Mouse (Mus musculus) megakaryocyte progenitor cell, adult 5-6 weeks (primary cell): ENCODE measurements around the gene Stt3a. TPM values are rescaled to one million over a fixed set of nuclear protein-coding genes. Genes with fewer than 3 reads are reported as not detected.
A peak's percentile ranks its signal among the peaks of the same experiment; 100 is the strongest.

Experiments used
- ATAC-seq: replicated peaks from 2 replicates; pipeline ENCODE4 v1.8.0; 2016; ENCODE audit warnings: mild to moderate bottlenecking, moderate TSS enrichment, inconsistent platforms; ENCODE audit not compliant: poor library complexity
- total RNA-seq, 2 experiments: library from RNA; stranded (forward) in 1 of 2; stranded (reverse) in 1 of 2; fragments of 157-497, 149-512 nt in 1 of 2; fragments of 200-1000 nt in 1 of 2; gene quantifications; 2 replicates each; pipeline versions ENCODE4 v1.2.3 to v1.2.4; 2015 to 2017

The Stt3a gene
- total RNA-seq (2015) (374 and 460 TPM in 2 replicates), total RNA-seq (2017) (885 and 971 TPM in 2 replicates)

DNA sequence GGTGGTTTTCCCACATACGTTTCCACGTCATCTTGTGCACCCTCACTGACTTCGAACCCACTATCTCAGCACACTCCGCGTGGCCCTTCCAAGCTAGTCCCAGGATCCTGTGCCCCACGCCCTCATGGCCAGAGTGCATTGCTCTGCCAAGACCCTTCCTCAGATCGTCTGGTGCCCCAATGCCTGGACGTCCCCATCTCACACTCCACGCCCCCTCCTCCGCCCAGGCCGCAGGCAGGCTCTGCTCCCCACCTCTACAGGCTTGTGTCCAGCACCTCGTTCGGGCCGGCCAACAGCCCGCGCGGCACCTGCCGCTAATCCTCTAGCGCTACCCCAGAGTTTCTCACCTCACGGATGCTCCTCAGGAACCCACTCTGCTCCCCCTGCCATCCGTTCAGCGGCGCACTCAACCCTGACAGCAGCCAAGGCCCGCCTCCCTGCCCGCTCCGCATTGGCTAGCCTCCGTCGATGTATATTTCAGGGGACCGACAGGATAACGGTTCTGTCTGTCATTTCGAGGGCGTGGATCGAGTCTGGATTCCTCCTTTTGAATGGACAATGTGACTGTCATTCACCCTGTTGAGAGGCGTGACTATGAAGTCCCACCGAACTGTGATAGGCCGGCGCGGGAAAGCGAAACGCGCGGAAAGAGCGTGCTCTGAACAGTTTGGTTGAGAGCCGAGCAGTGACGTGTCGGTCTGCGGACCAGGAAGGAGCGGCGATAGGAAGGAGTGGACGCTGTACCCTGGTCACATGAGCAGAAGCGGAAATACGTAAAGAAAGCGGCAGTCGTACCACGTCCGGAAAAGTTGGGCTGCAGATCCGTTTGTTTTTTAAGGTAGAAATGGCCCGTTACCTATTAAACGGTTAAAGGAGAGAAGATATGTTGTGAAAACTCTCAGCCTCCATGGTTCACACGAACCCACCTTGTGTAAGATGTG lies at the start of gene Stt3a:
Gene Stt3a (minus strand): TSS at position 477 of the 941 bp plus-strand sequence.
- peak; percentile 90 for ATAC-seq

DNA sequence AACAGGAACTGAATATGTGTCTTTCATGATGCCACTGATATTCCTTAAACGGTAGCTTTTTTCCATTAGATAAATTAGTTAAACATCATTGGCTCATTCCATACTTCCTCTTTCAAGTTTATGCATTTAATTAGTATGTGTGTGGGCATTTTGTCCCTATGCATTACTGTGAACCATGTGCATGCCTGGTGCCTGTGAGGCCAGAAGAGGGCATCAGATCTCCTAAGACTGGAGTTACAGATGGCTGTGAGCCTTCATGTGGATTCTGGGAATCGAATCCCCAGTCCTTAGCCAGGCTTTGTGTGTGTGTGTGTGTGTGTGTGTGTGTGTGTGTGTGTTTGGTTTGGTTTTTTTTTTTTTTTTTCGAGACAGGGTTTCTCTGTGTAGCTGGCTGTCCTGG lies 47.0 kb upstream of the Stt3a start:
- ATAC-seq = 0 out of 2 replicates have a peak, but pooled peaks have one; percentile 37

DNA sequence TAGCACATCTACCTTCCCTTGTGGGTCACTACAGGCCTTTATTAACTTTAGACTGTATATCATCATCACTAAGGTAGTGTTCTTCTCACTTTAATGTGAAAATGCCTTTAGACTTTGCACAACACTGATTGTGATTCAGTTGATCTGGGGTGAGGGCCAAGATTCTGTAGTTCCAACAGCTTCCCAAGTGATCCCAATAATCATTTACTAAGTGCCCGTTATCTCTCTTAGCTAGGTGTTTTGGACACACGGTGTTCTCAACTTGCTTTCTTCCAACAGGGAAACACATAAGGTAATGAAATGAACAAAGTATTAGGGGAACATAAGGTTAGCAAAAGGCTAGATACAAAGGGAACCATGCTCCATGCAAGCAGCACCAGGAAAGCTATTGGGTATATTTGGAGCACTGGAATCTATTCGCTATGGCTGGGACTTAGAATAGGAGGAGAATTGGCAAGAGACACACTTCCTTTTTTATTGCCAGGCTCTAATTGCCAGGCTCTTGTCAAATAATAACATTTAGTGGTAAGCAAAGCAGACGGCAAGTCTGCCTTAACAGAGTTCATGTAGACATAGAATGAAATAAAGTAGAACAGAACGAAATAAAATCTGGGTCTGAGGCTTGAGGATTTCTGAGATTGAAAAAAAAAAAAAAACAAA lies 40.8 kb upstream of the Stt3a start:
- ATAC-seq = no peak

DNA sequence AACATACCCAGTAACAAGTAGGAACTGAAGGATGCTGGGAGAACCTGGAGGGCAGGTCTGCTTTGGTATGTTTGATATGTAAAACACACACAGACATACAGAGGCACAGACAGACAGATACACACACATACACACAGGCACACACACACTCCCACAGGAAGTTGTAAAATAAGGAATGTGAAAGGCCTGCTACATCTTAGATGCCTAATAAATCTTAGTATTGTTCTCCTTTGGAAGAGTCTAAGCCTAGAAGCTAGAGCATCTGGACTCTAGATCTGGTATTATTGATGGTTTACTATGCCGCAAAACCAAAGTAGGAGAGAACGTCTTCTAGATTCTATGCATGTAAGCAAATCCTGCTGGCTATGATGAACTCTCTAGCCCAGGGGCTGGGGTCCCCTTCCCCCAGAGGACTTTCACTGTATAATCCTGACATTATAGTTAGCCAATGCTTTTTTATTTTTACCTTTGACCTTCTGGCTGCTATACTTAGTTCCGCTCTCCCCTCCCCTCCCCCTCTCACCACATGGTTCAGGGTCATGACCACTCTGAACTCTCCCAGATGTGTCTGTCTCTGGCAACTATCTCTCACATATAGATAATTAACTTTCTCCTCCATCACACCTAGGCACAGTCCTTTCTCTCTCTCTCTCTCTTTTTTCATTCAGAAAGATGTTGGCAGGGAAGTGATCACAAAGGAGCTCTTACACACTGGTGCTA lies 37.9 kb upstream of the Stt3a start:
- no peak for ATAC-seq

DNA sequence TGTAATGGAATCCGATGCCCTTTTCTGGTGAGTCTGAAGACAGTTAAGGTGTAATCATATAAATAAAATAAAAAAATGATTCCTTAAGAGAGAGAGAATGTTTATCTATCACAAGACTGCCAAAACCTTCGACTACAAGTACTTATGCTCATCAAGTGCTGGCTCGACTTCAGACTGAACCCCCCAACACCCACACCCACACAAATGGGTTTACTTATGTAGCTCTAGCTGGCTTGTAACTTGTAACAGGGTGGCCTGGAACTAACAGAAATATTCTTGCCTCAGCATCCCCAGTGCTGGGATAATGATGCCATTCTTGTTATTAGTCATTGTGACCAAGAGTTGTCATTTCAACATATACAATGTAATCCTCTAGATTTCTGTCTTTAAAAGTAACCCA lies 36.4 kb upstream of the Stt3a start:
- ATAC-seq = no peak

DNA sequence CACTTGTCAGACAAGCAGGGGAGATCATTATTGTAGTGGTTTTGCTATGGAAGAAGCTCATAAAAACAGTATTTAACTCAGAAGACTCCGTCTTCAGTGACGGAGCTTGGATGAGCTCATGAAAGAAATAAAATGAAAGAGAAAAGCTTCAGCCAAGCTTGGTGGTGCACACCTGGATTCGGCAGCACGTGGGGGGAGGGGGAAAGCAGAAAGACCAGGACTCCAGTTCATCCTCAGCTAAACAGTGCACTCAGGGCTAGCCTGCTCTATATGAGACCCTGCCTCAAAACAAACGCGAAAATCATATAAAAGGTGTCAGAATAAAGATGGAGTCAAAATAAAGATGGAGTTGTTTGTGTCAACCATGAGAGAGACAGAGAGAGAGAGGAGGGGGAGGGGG lies 35.9 kb upstream of the Stt3a start:
- ATAC-seq = no peak

DNA sequence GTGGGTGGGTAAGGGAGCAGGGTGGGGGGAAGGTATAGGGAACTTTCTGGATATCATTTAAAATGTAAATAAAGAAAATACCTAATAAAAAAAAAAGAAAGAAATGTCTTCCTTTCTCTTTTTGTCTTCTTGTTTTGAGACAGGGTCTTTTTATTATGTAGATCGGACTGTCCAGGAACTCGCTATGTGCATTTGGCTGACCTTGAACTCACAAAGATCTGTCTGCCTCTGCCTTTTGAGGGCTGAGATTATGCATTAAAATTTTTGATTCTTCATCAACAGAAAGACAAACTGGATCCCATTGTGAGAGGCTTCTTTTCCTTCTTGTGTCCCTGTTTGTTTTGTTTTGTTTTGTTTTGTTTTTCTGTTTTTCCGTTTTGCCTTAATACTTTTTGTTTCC lies 35.5 kb upstream of the Stt3a start:
- no peak for ATAC-seq

DNA sequence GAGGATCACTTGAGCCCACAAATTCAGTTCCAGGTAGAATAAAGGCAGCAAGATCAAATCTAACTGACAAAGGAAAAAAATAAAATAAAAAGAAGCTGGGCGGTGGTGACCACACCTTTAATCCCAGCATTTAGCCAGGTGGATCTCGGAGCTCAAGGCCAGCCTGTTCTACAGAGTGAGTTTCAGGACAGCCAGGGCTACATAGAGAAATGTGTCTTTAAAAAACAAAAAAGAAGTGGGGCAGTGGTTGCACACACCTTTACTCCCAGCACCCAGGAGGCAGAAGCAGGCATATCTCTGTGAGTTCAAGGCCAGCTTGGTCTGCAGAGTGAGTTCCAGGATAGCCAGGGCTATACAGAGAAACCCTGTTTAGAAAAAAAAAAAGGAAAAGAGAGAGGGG lies 34.5 kb upstream of the Stt3a start:
- no peak for ATAC-seq

DNA sequence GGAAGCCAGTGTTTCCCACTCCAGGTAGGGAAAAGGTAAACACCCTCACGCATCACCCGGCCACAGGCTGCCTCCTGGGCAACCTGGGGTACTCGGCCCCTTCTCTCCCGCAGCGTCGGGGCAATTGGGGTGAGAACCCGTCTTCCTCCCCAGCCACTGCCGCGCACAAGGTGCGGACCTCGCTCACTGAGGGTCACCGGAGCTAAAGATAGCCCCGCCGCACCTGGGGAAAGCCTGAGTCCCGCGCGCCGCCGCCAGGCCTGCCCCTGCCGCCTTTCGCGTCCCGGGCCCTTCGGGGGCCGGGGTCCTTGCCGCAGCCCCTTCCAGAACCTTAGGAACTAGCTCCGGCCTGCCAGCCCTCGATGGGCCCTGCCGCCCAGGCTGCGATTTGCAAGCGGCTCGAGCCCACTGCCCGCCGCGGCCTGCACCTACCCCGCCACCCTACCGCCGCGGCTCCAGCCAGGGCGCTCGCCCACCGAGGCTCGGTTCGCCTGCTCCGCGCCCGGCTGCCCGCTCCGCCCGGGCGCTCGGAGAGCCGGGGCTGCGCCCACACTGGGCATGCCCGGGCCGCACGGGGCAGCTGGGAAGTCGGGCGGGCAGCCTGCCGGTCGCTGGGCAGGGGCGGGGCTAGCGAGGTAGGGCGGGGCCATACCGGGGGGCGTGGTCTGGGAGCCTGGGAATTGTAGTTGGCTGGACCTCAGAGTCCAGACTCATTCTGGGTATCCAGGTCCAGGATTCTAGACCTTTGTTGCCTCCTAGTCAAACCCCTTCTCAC lies 29.5 kb upstream of the Stt3a start, which contains the start of gene Ei24:
Gene Ei24 (minus strand): TSS at position 613 of the 775 bp plus-strand sequence.
- ATAC-seq = peak; percentile 98

DNA sequence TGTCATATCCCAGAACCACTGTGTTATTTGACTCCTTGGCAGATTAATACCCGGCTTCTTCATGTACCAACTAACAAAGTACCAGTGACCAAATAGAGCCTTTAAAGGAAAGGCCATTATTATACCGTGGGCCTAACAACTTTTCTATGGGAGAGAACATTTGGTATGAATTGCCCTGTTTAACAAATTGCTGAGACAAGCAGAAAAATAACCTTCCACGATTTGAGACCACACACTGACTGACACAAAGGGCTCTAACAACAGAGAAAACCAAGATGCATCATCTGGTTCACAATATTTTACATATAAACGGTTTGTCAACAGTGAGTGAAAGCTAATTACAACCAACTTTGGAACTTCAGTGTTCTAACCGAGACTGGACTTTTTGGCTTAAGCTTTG lies 28.7 kb upstream of the Stt3a start:
- ATAC-seq = no peak

DNA sequence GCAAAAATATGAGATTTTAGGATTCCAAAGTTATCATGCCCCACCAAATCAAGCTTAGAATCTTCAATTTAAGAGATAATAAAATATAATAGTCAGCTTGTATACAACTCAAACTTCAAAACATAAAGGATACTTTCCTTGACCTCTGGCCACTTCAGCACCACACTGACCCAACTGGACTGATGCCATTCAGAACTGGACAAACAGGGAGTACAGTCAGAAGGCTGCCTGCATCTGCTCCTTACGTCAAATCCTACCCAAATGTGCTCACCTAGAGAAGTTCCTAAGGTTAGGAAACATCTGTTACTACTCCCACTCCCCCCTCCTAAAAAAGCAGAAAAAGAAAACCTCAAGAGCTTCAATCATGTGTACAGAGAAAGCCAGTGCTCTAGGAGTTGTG lies 28.1 kb upstream of the Stt3a start:
- ATAC-seq = no peak

DNA sequence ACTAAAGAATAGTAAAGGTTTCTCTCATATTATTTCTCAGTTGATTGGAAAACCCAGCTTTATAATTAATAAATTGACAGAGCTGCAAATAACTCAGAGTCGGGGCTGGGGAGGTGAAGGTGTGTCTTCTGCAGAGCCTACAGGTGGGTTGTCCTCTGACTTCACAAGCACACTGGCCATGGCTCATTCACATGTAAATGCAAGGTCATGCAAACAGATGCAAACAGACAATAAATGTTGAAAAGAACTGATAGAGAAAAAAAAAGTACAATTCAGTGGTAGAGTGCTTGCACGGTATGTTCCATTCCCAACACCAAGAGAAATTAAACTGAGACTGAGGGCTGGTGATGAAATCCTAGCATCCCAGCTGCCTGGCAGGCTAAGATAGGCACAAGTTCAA lies 27.0 kb upstream of the Stt3a start:
- no peak for ATAC-seq

DNA sequence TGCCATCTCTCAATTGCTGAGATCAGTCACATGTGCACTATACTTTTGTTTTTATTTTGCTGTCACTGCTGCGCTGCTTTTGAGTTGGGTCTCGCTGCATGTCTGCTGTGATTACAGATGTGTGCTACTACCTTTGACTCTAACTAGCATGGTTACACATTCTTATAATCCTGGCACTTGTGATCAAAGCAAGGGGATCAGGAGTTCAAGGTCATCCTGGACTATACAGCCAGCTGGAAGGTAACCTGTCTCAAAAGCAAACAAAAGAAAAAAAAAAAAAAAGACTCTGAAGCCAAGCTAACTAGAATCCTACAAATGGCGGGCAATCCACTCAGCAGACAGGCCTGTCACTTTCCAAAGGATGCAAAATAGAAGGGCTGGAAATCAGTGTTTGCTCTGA lies 24.7 kb upstream of the Stt3a start:
- no peak for ATAC-seq

DNA sequence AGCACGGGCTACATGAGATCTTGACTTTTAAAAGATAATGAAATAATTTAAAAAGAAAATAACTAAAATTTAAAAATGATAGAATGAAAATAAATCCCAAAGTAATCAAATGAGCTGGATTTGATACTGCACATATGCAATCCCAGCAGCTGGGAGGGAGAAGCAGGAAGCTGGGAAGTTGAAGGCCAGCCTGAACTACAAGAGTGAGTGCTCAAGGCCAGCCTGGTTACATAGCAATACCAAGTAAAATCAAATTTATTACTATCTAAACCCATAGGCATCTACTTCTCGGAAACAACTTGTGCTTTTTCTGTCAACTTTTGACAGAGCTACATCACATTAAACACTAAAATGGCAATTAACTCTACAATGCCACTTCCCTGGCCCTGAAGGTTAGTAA lies 16.4 kb upstream of the Stt3a start:
- ATAC-seq = no peak

DNA sequence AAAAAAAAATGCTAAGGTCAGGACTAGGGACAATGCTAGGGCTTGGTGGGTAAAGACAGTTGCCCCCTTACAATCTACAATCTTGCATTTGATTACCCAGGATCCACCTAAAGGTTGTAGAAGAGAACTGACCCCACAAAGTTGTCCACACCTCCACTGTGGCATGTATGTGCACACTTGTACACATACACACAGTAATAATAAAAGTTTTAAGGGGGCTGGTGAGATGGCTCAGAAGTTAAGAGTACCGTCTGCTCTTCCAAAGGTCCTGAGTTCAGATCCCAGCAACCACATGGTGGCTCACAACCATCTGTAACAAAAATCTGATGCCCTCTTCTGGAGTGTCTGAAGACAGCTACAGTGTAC lies 1.6 kb upstream of the Stt3a start:
- ATAC-seq = 0 out of 2 replicates have a peak, but pooled peaks have one; percentile 0

DNA sequence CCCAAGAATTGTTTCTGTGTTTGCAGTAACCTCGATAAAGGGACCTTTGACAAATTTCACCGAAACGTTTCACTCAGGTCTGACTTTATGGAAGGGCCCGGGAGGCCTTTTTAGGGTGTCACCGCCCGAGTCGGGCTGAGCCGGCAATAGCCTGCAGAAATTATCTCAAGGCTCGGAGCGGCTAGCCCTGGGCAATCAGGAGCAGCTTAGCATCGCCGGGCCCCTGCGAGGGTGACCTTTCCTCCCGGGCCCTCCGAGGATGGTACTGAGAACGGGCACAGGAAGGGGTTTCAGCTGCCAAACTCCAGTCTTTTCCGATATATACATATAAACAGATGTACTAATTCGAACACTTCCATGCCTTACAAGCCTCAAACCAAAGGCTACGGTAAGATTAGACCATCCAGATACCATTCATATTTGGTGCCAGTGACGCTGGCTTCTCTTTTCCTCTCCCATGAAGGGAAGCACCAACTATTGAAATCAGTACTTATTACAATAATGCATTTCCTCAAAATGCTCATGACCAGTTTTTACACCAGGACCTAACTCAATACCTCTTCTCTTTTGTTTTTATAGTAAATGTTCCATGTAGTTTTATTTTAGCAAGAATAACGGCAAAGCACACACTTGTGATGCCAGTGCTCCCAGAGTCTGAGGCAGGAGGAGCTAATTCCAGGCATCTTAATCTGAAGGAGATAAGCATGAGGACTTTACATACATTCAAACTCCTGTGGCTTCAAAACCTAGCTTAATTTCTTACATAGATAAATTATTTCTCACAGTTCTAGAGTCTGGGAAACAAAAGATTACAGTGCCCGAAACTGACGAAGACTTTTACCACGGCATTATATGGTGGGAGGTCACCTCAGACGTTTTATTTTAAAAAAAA lies 923 bp upstream of the Stt3a start:
- ATAC-seq = peak; percentile 15

DNA sequence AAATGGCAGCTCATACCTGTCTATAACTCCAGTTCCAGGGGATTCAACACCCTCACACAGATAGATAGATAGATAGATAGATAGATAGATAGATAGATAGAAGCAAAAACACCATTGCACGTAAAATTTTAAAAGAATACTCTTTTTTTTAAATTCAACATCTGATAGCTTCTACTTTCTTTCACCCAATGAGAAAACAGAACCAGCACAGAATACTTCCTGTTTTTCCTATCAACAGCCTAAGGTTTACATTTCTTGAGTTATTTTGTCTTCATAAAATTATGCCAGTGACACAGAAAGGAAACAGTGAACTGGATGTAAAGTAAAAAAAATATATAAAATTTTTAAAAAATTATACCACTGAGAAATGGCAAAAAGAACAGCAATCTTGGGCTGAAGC lies 3.1 kb downstream of the Stt3a start:
- no peak for ATAC-seq

DNA sequence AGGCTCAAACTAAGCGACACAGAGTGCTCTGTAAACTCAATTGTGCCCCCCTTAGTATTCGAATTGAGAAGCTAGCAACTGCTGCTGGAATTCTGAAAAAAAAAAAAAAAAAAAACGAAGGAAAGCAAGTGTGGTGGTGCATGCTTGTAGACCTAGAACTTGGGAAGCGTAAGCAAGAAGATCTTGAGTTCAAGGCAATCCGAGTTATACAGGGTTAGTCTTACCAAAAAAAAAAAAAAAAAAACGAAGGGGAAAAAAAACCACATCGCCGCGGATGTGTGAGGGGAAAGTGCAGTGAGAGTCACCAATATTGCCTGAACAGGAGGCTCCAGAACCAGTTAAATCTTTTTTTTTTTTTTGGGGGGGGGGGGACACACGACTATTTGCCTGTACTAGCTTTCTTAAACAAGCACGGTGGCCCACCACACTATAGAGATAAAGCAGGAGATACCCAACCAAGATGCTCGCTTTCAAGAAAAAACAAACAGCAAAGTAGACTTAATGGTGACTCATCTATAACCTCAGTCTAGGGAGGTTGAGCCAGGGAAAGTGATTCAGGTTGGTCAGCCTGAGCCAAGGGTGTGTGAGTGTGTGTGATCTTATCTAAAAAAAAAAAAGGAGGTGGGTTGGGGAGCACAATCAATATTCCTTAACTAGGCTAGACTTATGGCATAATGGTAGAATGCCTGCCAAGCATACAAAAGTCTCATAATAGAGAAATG lies 40.3 kb downstream of the Stt3a start, which contains the start of gene Chek1:
Gene Chek1 (minus strand): TSS at position 32 of the 722 bp plus-strand sequence.
- ATAC-seq = peak; percentile 10
